Mouse (Mus musculus): ENCODE measurements around the gene Cdk14.

The Cdk14 gene

GRCm38 (mm10) chr5:4825951-4826350, 594.2 kb downstream of the Cdk14 start:
- DNase-seq: no peak

- no peak for DNase-seq
Measured at GRCm38 (mm10) chr5:4825076-4825475, 595.0 kb downstream of the Cdk14 start.

- no peak for DNase-seq
Measured at GRCm38 (mm10) chr5:4824171-4824570, 595.9 kb downstream of the Cdk14 start.

GRCm38 (mm10) chr5:4822041-4822440, 598.1 kb downstream of the Cdk14 start:
- DNase-seq: no peak

DNA sequence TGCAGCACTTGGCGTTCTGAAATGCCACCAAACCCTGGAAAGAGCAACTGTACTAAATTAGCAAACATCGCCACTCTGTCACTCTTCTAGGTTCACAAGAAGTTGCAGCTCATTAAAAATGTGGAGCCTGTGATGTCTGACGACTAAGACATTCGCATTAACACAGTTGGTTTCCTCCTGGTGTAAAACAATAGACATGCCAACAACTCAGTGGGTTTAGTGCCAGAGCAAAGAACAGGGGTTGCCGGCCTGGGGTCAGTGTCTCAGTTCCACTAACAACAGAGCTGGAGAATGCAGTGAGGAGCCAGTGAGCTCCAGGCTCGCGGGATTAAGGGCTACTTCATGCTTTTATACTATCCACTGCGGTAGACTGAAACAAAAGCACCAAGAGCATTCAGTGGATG, 598.7 kb downstream of the Cdk14 start:
- no peak for DNase-seq

GRCm38 (mm10) chr5:4816981-4817380, 603.1 kb downstream of the Cdk14 start:
- DNase-seq: no peak

DNA sequence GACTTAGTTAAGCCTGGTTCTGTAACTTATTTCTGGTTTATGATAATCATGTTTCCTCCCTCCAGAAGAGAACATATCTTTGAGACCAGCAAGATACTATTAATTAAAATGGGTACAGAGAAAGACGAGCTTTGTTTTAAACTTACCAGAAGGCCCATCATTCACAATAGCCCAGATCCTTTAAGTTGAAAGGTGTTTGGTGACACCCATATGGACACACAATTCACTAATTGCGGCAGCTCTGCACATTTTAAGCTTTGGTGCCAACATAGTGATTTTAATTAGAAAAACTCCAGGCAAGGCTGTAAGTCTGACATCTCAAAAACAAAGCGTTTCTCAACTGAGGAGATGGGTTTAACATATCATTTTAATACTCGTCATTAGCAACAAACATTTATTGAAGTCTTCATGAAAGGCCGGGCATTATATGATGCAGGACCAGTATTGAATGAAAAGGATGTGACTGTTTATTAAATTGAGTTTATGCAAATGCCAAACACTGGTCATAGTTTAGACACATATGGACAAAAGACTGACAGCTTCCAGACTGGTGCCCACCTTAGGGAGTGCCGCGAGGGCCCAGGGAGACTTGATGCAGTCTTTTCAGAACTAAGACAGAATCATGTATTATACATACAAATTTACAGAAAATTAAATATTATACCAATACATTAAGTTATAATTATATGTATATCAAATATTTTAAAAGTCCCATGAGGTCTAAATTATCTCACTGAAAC, 605.5 kb downstream of the Cdk14 start:
- no peak for DNase-seq

DNA sequence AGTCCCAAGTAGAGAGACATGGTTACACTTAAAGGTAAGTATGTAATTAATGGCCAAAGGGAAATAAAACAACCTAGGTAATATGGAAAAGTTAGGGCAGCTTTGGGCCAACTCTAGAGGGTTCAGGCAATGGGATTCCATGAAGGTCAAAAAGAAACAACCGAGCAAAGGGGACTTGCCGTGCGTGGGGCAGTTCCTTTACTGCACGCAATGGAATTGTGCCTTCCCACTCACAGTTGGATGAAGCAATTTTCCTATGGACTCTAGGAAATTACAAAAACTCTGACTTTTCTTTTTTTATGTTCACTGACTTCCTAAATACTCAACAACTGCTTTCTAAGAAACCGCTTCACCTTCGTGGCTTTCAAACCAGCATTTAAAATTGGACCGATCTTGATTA, 606.8 kb downstream of the Cdk14 start:
- no peak for DNase-seq

DNA sequence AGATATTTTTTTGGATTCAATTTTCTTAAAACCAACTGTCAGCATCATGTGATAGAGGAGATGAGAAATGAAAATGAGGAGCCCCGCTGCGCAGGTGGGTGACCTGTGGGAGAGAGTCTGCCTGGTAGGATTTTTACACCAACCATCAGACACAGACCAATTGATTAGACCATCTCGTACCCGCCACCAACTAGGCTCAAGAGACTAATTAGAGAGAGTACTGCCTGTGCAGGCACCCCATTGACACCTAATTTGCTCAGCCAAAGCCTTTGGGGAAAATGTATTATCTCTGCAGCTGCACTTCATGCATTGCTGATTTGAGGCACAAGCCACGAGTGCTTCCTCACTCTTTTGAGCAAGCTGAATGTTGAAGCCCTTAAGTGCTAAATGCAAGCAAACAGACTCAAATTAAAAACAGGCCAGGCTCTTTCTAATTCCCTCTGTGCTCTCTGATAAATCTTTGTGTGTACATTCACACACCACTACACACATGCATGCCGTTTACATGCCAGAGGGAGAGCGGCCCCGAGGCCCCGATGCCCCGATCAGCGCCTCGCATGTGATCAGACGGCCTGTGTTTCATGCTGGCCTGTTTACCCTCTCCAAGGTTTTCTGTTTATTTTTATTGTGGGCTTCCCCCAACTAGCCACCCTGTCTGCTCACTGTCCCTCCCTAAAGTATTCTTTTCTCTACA, 607.9 kb downstream of the Cdk14 start:
- no peak for DNase-seq

DNA sequence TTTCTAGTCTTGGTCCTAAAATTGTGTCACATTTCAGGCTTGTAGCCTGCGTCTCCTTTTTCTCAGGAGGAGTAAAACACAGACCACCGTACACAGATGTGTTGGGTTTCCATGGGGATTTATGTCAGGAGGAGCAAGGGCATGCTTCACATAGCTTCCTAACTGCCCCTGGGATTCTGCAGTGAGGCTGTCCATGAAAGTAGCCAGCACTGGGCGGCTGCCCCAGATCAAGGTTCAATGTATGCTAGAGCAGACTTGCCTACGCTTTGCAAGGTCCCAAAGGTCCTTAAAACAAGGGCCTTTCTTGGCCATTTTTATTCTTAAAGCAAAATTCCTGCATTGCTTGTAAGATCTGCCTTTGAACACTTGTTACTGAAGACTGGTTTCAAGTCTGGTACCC, 614.9 kb downstream of the Cdk14 start:
- DNase-seq: no peak

GRCm38 (mm10) chr5:4803708-4804107, 616.4 kb downstream of the Cdk14 start:
- no peak for DNase-seq

DNA sequence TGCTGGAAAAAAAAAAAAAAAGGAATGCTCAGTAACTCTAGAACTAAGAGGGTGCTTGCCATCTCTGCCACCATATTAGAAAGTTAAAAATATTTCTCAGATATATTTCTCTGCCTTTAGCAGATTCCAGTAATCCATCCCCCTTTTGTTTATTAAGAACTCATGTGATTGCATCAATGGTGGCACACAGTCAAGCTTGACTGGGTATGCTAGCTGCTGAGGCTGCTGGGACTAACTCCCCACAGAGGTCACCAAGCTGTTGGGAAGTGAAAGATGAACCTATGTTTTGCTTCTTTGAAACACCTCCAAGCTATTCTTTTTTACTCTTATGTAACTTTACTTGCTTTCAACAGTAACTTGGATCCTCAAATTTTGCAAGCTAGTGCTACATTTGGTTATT, 618.1 kb downstream of the Cdk14 start:
- no peak for DNase-seq

DNA sequence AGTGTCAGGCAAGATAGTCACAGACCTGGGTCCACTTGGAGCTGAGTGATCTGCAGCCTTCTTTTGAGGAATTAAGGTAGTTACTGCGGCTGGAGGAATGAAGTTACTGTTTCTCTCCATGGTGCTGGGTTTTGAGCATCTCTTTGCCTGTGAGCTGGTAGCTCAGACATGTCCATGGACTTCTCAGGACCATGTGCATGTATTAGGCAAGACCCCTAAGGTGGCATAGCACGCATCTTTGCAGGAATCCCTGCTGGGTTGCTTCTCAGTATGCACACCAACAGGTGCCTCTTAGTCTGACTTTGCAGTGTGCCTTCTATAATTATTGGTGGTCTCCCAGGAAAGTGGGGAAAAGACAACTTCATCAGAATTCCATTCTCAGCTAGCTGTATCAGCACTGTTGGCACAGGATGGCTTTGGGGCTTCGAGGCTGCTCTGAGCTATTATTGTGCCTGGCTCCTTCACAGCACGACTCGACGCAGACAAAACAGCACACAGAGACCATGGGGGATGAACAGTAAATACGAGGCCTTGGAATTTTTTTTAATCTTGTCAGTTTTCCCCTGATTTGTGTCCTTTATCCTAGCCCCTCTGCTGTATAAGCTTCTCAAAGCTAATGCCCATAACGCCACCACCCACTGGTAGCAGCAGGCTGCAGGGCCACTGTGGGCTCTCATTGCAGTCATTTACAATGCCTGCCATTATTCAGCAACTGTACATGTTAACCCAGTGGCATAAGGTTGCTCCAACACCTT, 618.8 kb downstream of the Cdk14 start:
- DNase-seq: no peak

- DNase-seq: no peak
Measured at GRCm38 (mm10) chr5:4791219-4791618, 628.9 kb downstream of the Cdk14 start.

DNA sequence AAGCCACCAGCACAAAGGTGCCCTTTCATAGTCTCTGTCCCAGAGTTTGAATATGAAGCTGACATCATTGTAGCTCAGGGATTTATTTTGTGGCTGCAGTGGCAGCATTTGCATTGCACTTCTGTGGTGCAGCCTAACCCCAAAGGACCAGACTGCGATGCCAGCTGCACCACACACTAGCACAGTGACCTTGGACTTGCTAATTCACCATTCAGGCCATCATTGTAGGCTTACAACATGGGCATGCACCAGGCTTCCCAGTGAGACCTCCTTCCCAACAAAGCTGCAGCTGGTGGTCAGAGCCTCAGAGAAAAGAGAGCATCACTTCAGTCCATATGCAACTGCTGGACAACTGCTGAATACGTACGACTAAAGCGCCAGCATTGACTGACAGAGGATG, 629.8 kb downstream of the Cdk14 start:
- no peak for DNase-seq

DNA sequence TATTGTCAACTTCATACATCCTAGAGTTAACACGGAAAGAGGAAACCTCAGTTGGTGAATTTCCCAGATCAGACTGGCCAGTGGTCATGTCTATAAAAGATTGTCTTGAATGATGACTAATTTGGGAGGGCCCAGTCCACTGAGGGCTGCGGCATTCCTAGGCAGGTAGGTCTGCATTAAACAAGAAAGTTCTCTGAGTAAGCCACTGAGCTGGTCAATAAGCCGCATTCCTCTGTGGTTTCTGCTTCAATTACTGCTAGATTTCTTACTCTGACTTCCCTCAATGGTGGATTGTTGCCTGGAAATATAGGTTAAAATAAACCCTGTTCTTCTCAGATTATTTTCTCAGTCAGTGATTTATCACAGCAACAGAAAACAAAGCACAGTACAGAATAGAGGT, 631.6 kb downstream of the Cdk14 start:
- DNase-seq: no peak

DNA sequence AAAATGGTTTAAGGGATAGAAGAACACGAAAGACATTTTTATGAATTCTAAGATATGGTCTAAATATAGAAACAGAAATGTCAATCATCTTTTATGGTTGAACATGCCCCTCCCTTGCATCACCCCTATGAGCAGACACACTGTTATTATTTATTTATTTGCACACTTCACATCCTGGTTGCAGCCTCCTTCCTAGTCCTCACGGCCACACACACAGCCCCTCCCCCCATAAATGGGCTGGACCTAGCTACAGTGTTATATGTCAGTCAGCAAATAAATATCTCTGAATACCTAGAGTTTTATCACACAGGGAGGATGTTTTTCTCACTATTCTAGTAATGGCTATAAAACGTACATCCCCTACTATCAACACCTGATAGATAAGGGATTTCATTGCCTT, 633.3 kb downstream of the Cdk14 start:
- no peak for DNase-seq

DNA sequence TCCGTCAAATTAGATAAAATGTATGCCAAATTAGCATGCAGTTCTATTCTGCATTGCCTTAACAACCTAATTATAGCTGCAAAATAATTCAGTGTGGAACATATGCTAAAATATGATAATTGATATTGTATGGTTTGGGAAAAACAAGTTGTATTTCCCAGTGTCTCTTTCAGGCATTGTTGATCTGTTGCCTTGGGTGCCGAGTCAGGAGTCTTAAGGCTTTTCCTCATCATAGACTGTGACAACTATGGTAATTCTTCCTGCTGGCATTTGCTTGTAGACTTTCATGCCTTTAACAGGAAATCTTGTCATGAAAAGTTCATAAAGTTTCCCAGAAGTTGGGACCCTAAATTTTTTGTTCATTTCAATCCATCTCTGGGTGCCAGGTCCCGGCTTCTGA, 641.8 kb downstream of the Cdk14 start:
- DNase-seq: no peak

DNA sequence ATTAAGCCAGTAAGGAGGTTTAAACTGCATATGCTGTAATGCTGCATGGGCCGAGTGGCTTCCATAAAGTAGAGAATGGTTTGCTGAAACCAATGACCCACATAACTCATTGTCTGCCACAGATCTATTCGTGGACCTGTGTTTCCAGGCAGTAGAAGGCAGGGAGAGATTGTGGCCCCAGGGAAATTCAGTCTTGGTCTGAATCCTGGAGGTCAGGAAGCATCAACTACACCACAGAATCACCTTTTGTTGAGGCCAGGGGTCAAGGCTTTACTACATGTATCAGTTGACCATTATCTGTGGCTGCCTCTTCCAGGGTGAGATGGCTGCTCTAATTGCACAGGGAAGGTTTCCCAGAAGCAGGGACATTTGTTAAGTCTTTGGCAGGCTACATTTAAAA, 643.6 kb downstream of the Cdk14 start:
- DNase-seq: no peak

GRCm38 (mm10) chr5:4773090-4773772, 646.9 kb downstream of the Cdk14 start:
- no peak for DNase-seq

DNA sequence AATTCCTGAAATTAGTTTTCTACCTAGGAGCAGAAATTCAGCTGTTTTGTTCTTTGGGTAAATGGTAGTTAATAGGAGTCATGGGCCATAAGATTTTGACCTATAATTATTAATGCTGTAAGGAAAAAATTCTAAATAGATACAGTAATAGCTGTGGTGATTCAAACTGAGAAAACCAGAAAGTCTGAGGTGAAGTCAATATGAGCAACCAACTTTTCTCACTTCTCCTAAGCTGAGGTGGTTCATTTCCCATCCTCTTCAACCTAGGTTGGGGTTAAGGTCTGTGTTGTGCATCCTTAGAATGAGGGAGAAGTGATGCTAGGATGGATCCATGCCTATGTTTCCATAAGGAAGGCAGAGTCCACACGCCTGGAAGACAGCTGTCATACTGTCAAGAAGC, 649.5 kb downstream of the Cdk14 start:
- DNase-seq: no peak

- DNase-seq: no peak
Measured at GRCm38 (mm10) chr5:4767896-4768295, 652.2 kb downstream of the Cdk14 start.

GRCm38 (mm10) chr5:4766719-4767118, 653.4 kb downstream of the Cdk14 start:
- no peak for DNase-seq

All from cerebellum, postnatal 36 days (tissue).